Mouse (Mus musculus) lung, embryonic 16.5 days (tissue): Measurements from ENCODE around the gene Iqcd. TPM values are rescaled to one million over a fixed set of nuclear protein-coding genes. Genes with fewer than 3 reads are reported as not detected.

Experiments
- ATAC-seq: fragments of 200-750 bp; cut with Nextera tagmentation; 2 replicates; pipeline ENCODE4 v1.8.0; 2017; ENCODE audit warnings: low read depth, mild to moderate bottlenecking, moderate library complexity
- H3K27ac ChIP-seq: fragments of 300-500 bp; sonication (generic); 2 replicates; pipeline ENCODE4 v1.5.1; 2014; ENCODE audit warnings: mild to moderate bottlenecking, control low read depth, low read length
- H3K27me3 ChIP-seq: fragments of 300-500 bp; sonication (generic); 2 replicates; pipeline ENCODE4 v1.6.1; 2014; ENCODE audit warnings: low read depth, low read length, mixed read lengths; ENCODE audit not compliant: control insufficient read depth, insufficient read depth
- H3K36me3 ChIP-seq: fragments of 300-500 bp; sonication (generic); 2 replicates; pipeline ENCODE4 v1.6.1; 2014; ENCODE audit warnings: low read length; ENCODE audit not compliant: control insufficient read depth, insufficient read depth
- H3K4me1 ChIP-seq: fragments of 300-500 bp; sonication (generic); replicated peaks from 2 replicates; pipeline ENCODE4 v1.6.1; 2014; ENCODE audit warnings: low read length, mixed read lengths; ENCODE audit not compliant: control insufficient read depth, insufficient read depth
- H3K4me2 ChIP-seq: fragments of 300-500 bp; sonication (generic); 2 replicates; pipeline ENCODE4 v1.6.1; 2014; ENCODE audit warnings: low read depth, low read length, control low read depth
- H3K4me3 ChIP-seq: fragments of 300-500 bp; sonication (generic); 2 replicates; pipeline ENCODE4 v1.5.1; 2014; ENCODE audit warnings: mild to moderate bottlenecking, low read length, control low read depth
- H3K9ac ChIP-seq: fragments of 300-500 bp; sonication (generic); 2 replicates; pipeline ENCODE4 v1.6.1; 2014; ENCODE audit warnings: low read length, control low read depth
- H3K9me3 ChIP-seq: fragments of 300-500 bp; sonication (generic); 2 replicates; pipeline ENCODE4 v1.6.1; 2016; ENCODE audit warnings: low read length; ENCODE audit not compliant: control insufficient read depth
- WGBS: fragments of 180-500 bp; shearing (Covaris S2); extraction: QIAGEN DNeasy Blood & Tissue Kit; methylation state at CpG from one replicate; pipeline ENCODE4 v1.1.7; 2014; 5-methylcytosine and 5-hydroxymethylcytosine counted together
- polyA plus RNA-seq: library from polyadenylated mRNA; unstranded; fragments of >200 nt; fragmentation: Nextera tagmentation; extraction: Ambion mirVana; gene quantifications from 2 replicates; pipeline ENCODE4 v1.2.1, GENCODE M21; 2015

Gene Iqcd
- 1.2 and 1.9 TPM in 2 replicates for polyA plus RNA-seq

GRCm38 (mm10) chr5:120588569-120589094 is at the start of gene Iqcd, which contains the start of gene Tpcn1:
Iqcd (plus strand) TSS chr5:120589016.
Tpcn1 (minus strand) TSS chr5:120588673.
- peak; percentile 99 for ATAC-seq
- 0% methylated on average over 35 of the region's 35 CpGs for WGBS
- peak within 1 kb of the TSS; percentile 87 for H3K9ac ChIP-seq

GRCm38 (mm10) chr5:120548236-120548850 is 40.5 kb upstream of the Iqcd start:
- no peaks in the 10 kb centered on the region for H3K9me3 ChIP-seq
- WGBS: 63% methylated on average over 11 of the region's 11 CpGs
- no peak for ATAC-seq
- no peaks in the 10 kb centered on the region; the same call in 1 of the 2 replicates for H3K4me1 ChIP-seq
- no peak overlapping the region for H3K4me2 ChIP-seq
- H3K9ac ChIP-seq: no peak overlapping the region
- 0 out of 2 replicates have a peak, but pooled peaks cover 4% of the 10 kb centered on the region for H3K36me3 ChIP-seq
- no peak overlapping the region for H3K27ac ChIP-seq
- H3K4me3 ChIP-seq: no peak overlapping the region
- no peaks in the 10 kb centered on the region for H3K27me3 ChIP-seq

More at GRCm38 (mm10) chr5:120588569-120589094, at the start of gene Iqcd, which contains the start of gene Tpcn1:
- H3K4me3 ChIP-seq: peak within 1 kb of the TSS; percentile 91
- peak within 1 kb of the TSS; percentile 95 for H3K4me2 ChIP-seq
- H3K27ac ChIP-seq: peak within 1 kb of the TSS; percentile 62
- H3K9me3 ChIP-seq: no peaks in the 10 kb centered on the region; the same call in 1 of the 2 replicates
- no peaks in the 10 kb centered on the region for H3K27me3 ChIP-seq
- peaks cover 9% of the 10 kb centered on the region; the same call in 1 of the 2 replicates for H3K36me3 ChIP-seq
- peaks cover 22% of the 10 kb centered on the region for H3K4me1 ChIP-seq

- H3K27ac ChIP-seq: no peak overlapping the region
- ATAC-seq: no peak
- H3K9me3 ChIP-seq: no peaks in the 10 kb centered on the region
- no peaks in the 10 kb centered on the region; the same call in 1 of the 2 replicates for H3K4me1 ChIP-seq
- 74% methylated on average over 5 of the region's 5 CpGs for WGBS
- no peak overlapping the region for H3K4me2 ChIP-seq
- H3K36me3 ChIP-seq: peaks cover 12% of the 10 kb centered on the region; the same call in 1 of the 2 replicates
- H3K4me3 ChIP-seq: no peak overlapping the region
- H3K27me3 ChIP-seq: no peaks in the 10 kb centered on the region
- no peak overlapping the region for H3K9ac ChIP-seq
Measured at GRCm38 (mm10) chr5:120550137-120550536, 38.7 kb upstream of the Iqcd start.

GRCm38 (mm10) chr5:120550673-120551072 is 38.1 kb upstream of the Iqcd start:
- Histone ChIP-seq H3K4me2 (no peak overlapping the region), H3K9ac (no peak overlapping the region), H3K4me3 (no peak overlapping the region), H3K4me1 (no peaks in the 10 kb centered on the region; the same call in 1 of the 2 replicates), H3K36me3 (peaks cover 12% of the 10 kb centered on the region; the same call in 1 of the 2 replicates), H3K27ac (no peak overlapping the region), H3K27me3 (no peaks in the 10 kb centered on the region), H3K9me3 (no peaks in the 10 kb centered on the region)
- 91% methylated on average over 5 of the region's 5 CpGs for WGBS
- no peak for ATAC-seq

GRCm38 (mm10) chr5:120555871-120556270 is 32.9 kb upstream of the Iqcd start:
- Histone ChIP-seq H3K9me3 (no peaks in the 10 kb centered on the region), H3K27me3 (no peaks in the 10 kb centered on the region), H3K36me3 (peaks cover 16% of the 10 kb centered on the region), H3K4me1 (peaks cover 12% of the 10 kb centered on the region), H3K4me3 (no peak overlapping the region), H3K27ac (no peak overlapping the region), H3K4me2 (no peak overlapping the region), H3K9ac (no peak overlapping the region)
- 86% methylated on average over 24 of the region's 24 CpGs for WGBS
- no peak for ATAC-seq

- Histone ChIP-seq H3K27ac (no peak overlapping the region), H3K9me3 (no peaks in the 10 kb centered on the region), H3K27me3 (no peaks in the 10 kb centered on the region), H3K36me3 (peaks cover 16% of the 10 kb centered on the region), H3K4me3 (no peak overlapping the region), H3K4me1 (peaks cover 20% of the 10 kb centered on the region), H3K4me2 (no peak overlapping the region), H3K9ac (no peak overlapping the region)
- WGBS: 61% methylated on average over 8 of the region's 8 CpGs
- ATAC-seq: no peak
Measured at GRCm38 (mm10) chr5:120558041-120558440, 30.8 kb upstream of the Iqcd start.

GRCm38 (mm10) chr5:120558762-120559161 is 30.1 kb upstream of the Iqcd start:
- Histone ChIP-seq H3K36me3 (peaks cover 13% of the 10 kb centered on the region), H3K27ac (no peak overlapping the region), H3K4me1 (peaks cover 28% of the 10 kb centered on the region), H3K9me3 (no peaks in the 10 kb centered on the region), H3K27me3 (no peaks in the 10 kb centered on the region), H3K4me3 (no peak overlapping the region), H3K4me2 (no peak overlapping the region), H3K9ac (no peak overlapping the region)
- WGBS: 55% methylated on average over 14 of the region's 14 CpGs
- ATAC-seq: no peak

- Histone ChIP-seq H3K4me2 (peak overlapping the region; percentile 2; the same call in 1 of the 2 replicates), H3K36me3 (peaks cover 6% of the 10 kb centered on the region), H3K27ac (peak overlapping the region; percentile 57), H3K27me3 (no peaks in the 10 kb centered on the region), H3K4me1 (peaks cover 34% of the 10 kb centered on the region), H3K9ac (peak overlapping the region; percentile 32; the same call in 1 of the 2 replicates), H3K4me3 (0 out of 2 replicates have a peak overlapping the region, but pooled peaks have one; percentile 5), H3K9me3 (no peaks in the 10 kb centered on the region)
- 45% methylated on average over 9 of the region's 9 CpGs for WGBS
- no peak for ATAC-seq
Measured at GRCm38 (mm10) chr5:120560129-120560615, 28.6 kb upstream of the Iqcd start.

- Histone ChIP-seq H3K4me3 (peak overlapping the region; percentile 23; the same call in 1 of the 2 replicates), H3K9me3 (no peaks in the 10 kb centered on the region), H3K36me3 (peaks cover 5% of the 10 kb centered on the region), H3K27me3 (no peaks in the 10 kb centered on the region), H3K9ac (peak overlapping the region; percentile 17; the same call in 1 of the 2 replicates), H3K27ac (peak overlapping the region; percentile 69), H3K4me2 (peak overlapping the region; percentile 42), H3K4me1 (peaks cover 39% of the 10 kb centered on the region)
- WGBS: 9% methylated on average over 16 of the region's 16 CpGs
- peak; percentile 55 for ATAC-seq
Measured at GRCm38 (mm10) chr5:120560616-120561311, 28.1 kb upstream of the Iqcd start.
